Mouse (Mus musculus) macrophage (primary cell): ENCODE data around the gene Fxyd1. TPM values are rescaled to one million over a fixed set of nuclear protein-coding genes. Genes with fewer than 3 reads are reported as not detected.

Experiments
- H3K27ac ChIP-seq: fragments of 350-480 bp; formaldehyde crosslinking; 2 replicates; pipeline ENCODE4 v1.9.0; 2021
- H3K36me3 ChIP-seq: fragments of 350-480 bp; formaldehyde crosslinking; 2 replicates; pipeline ENCODE4 v1.9.0; 2021; ENCODE audit errors: inconsistent target
- H3K4me3 ChIP-seq: fragments of 350-480 bp; formaldehyde crosslinking; 2 replicates; pipeline ENCODE4 v1.9.0; 2021; ENCODE audit errors: inconsistent target
- H3K79me2 ChIP-seq: fragments of 350-480 bp; formaldehyde crosslinking; 2 replicates; pipeline ENCODE4 v1.9.0; 2021; ENCODE audit errors: inconsistent target
- WGBS: methylation state at CpG from one replicate; pipeline ENCODE4 v1.1.7; 2026; ENCODE audit warnings: inconsistent platforms; ENCODE audit not compliant: missing documents; 5-methylcytosine and 5-hydroxymethylcytosine counted together
- polyA plus RNA-seq: library from polyadenylated mRNA; stranded (reverse); fragments of 250-400 nt; gene quantifications from 3 replicates; pipeline ENCODE4 v1.2.4, GENCODE M21; 2018; ENCODE audit warnings: inconsistent platforms

The Fxyd1 gene
- polyA plus RNA-seq, 1 experiment from 2014 or later, result not detected

GRCm38 (mm10) chr7:31052251-31052635, 4.8 kb downstream of the Fxyd1 start:
- 9% methylated on average over 22 of the region's 22 CpGs for WGBS
- H3K27ac ChIP-seq, result no peak overlapping the region
- no peak overlapping the region for H3K4me3 ChIP-seq
- H3K79me2 ChIP-seq, result no peaks in the 10 kb centered on the region
- no peaks in the 10 kb centered on the region for H3K36me3 ChIP-seq

- Histone ChIP-seq H3K27ac (no peak within 1 kb of the TSS), H3K36me3 (no peaks in the 10 kb centered on the region), H3K4me3 (no peak within 1 kb of the TSS), H3K79me2 (no peaks in the 10 kb centered on the region)
- WGBS, result 5% methylated on average over 26 of the region's 28 CpGs
Observed at GRCm38 (mm10) chr7:31051321-31052021, 5.5 kb downstream of the Fxyd1 start, which contains the start of gene Fxyd7. Gene Fxyd7, minus strand, starts transcription at chr7:31051467.

GRCm38 (mm10) chr7:31050921-31051320, 6.1 kb downstream of the Fxyd1 start:
- WGBS, result 14% methylated on average over 7 of the region's 9 CpGs
- H3K36me3 ChIP-seq, result no peaks in the 10 kb centered on the region
- H3K27ac ChIP-seq, result no peak overlapping the region
- H3K79me2 ChIP-seq, result no peaks in the 10 kb centered on the region
- no peak overlapping the region for H3K4me3 ChIP-seq

GRCm38 (mm10) chr7:31050487-31050886, 6.5 kb downstream of the Fxyd1 start:
- Histone ChIP-seq H3K27ac (no peak overlapping the region), H3K4me3 (no peak overlapping the region), H3K36me3 (no peaks in the 10 kb centered on the region), H3K79me2 (no peaks in the 10 kb centered on the region)
- 12% methylated on average over 6 of the region's 6 CpGs for WGBS

- Histone ChIP-seq H3K79me2 (no peaks in the 10 kb centered on the region), H3K27ac (no peak overlapping the region), H3K4me3 (no peak overlapping the region), H3K36me3 (no peaks in the 10 kb centered on the region)
- WGBS, result 4% methylated on average over 11 of the region's 15 CpGs
Observed at GRCm38 (mm10) chr7:31049846-31050281, 7.1 kb downstream of the Fxyd1 start.

- WGBS, result 23% methylated on average over 5 of the region's 5 CpGs
- Histone ChIP-seq H3K4me3 (no peak overlapping the region), H3K36me3 (no peaks in the 10 kb centered on the region), H3K27ac (no peak overlapping the region), H3K79me2 (no peaks in the 10 kb centered on the region)
Observed at GRCm38 (mm10) chr7:31049135-31049845, 7.7 kb downstream of the Fxyd1 start.

GRCm38 (mm10) chr7:31042431-31042910, 14.5 kb downstream of the Fxyd1 start, which contains the start of gene Fxyd5:
Gene Fxyd5, minus strand, starts transcription at chr7:31042481.
- Histone ChIP-seq H3K27ac (peak within 1 kb of the TSS; percentile 90), H3K79me2 (peaks cover 47% of the 10 kb centered on the region), H3K4me3 (peak within 1 kb of the TSS; percentile 83), H3K36me3 (peaks cover 10% of the 10 kb centered on the region; the same call in 1 of the 2 replicates)
- WGBS, result 57% methylated on average over 10 of the region's 10 CpGs

GRCm38 (mm10) chr7:31041662-31042315, 15.2 kb downstream of the Fxyd1 start:
- peaks cover 48% of the 10 kb centered on the region for H3K79me2 ChIP-seq
- under 1% methylated on average over 28 of the region's 28 CpGs for WGBS
- H3K36me3 ChIP-seq, result peaks cover 10% of the 10 kb centered on the region; the same call in 1 of the 2 replicates
- peak overlapping the region; percentile 83 for H3K4me3 ChIP-seq
- peak overlapping the region; percentile 90 for H3K27ac ChIP-seq

GRCm38 (mm10) chr7:31041023-31041407, 16.0 kb downstream of the Fxyd1 start:
- H3K36me3 ChIP-seq, result peaks cover 11% of the 10 kb centered on the region; the same call in 1 of the 2 replicates
- peak overlapping the region; percentile 83 for H3K4me3 ChIP-seq
- 10% methylated on average over 8 of the region's 8 CpGs for WGBS
- H3K79me2 ChIP-seq, result peaks cover 56% of the 10 kb centered on the region
- peak overlapping the region; percentile 90 for H3K27ac ChIP-seq

- WGBS, result 57% methylated on average over 12 of the region's 12 CpGs
- Histone ChIP-seq H3K36me3 (peaks cover 16% of the 10 kb centered on the region; the same call in 1 of the 2 replicates), H3K4me3 (peak overlapping the region; percentile 83), H3K27ac (peak overlapping the region; percentile 90), H3K79me2 (peaks cover 59% of the 10 kb centered on the region)
Observed at GRCm38 (mm10) chr7:31040281-31041022, 16.5 kb downstream of the Fxyd1 start.

- WGBS, result 97% methylated on average over 4 of the region's 4 CpGs
- Histone ChIP-seq H3K4me3 (no peak overlapping the region), H3K36me3 (peaks cover 21% of the 10 kb centered on the region; the same call in 1 of the 2 replicates), H3K79me2 (peaks cover 59% of the 10 kb centered on the region), H3K27ac (no peak overlapping the region)
Observed at GRCm38 (mm10) chr7:31039011-31039410, 18.0 kb downstream of the Fxyd1 start.

- 7% methylated on average over 2 of the region's 2 CpGs for WGBS
- Histone ChIP-seq H3K36me3 (peaks cover 21% of the 10 kb centered on the region; the same call in 1 of the 2 replicates), H3K4me3 (peak overlapping the region; percentile 4; the same call in 1 of the 2 replicates)
Observed at GRCm38 (mm10) chr7:31037675-31038074, 19.3 kb downstream of the Fxyd1 start.

GRCm38 (mm10) chr7:31036917-31037316, 20.1 kb downstream of the Fxyd1 start:
- H3K36me3 ChIP-seq, result peaks cover 21% of the 10 kb centered on the region; the same call in 1 of the 2 replicates
- WGBS, result 50% methylated on average over 7 of the region's 7 CpGs
- peaks cover 55% of the 10 kb centered on the region for H3K79me2 ChIP-seq
- H3K27ac ChIP-seq, result peak overlapping the region; percentile 52
- peak overlapping the region; percentile 4; the same call in 1 of the 2 replicates for H3K4me3 ChIP-seq

More at GRCm38 (mm10) chr7:31037675-31038074, 19.3 kb downstream of the Fxyd1 start:
- H3K27ac ChIP-seq, result peak overlapping the region; percentile 52
- peaks cover 59% of the 10 kb centered on the region for H3K79me2 ChIP-seq

GRCm38 (mm10) chr7:31035291-31035690, 21.7 kb downstream of the Fxyd1 start:
- Histone ChIP-seq H3K4me3 (no peak overlapping the region), H3K79me2 (peaks cover 39% of the 10 kb centered on the region), H3K27ac (peak overlapping the region; percentile 83; the same call in 1 of the 2 replicates), H3K36me3 (peaks cover 21% of the 10 kb centered on the region; the same call in 1 of the 2 replicates)
- 87% methylated on average over 11 of the region's 11 CpGs for WGBS
